Mouse (Mus musculus) c-Kit-positive CD71-positive TER-119-positive erythroid progenitor cells, embryonic 14.5 days (primary cell): ENCODE results near the gene Gm43720.
A peak's percentile ranks its signal among the peaks of the same experiment; 100 is the strongest.

Experiments
- DNase-seq: peaks from one replicate; pipeline ENCODE4 v3.0.0-alpha.2; 2013; ENCODE audit warnings: low spot score

The Gm43720 gene

GRCm38 (mm10) chr5:138279585-138280424 lies at the start of gene Gm43720, which contains the start of the genes Gpc2 and Stag3:
Gm43720 (minus strand) TSS chr5:138279958.
Gpc2 (minus strand) TSS chr5:138280005.
Stag3 (plus strand) TSS chr5:138280240.
- DNase-seq, result peak; percentile 86

GRCm38 (mm10) chr5:138312795-138313194 lies 33.0 kb upstream of the Gm43720 start:
- DNase-seq, result no peak

GRCm38 (mm10) chr5:138299613-138300012 lies 19.9 kb upstream of the Gm43720 start:
- DNase-seq, result no peak

GRCm38 (mm10) chr5:138294158-138294557 lies 14.4 kb upstream of the Gm43720 start:
- no peak for DNase-seq

- no peak for DNase-seq
These were observed 11.9 kb upstream of the Gm43720 start for GRCm38 (mm10) chr5:138291638-138292037.

GRCm38 (mm10) chr5:138287861-138288260 lies 8.1 kb upstream of the Gm43720 start:
- DNase-seq, result peak; percentile 30

- no peak for DNase-seq
These were observed 3.8 kb upstream of the Gm43720 start for GRCm38 (mm10) chr5:138283540-138283939.

GRCm38 (mm10) chr5:138281798-138282197 lies 2.0 kb upstream of the Gm43720 start:
- DNase-seq, result no peak

- no peak for DNase-seq
These were observed 1.1 kb upstream of the Gm43720 start for GRCm38 (mm10) chr5:138280829-138281228.

- DNase-seq, result no peak
These were observed 639 bp upstream of the Gm43720 start for GRCm38 (mm10) chr5:138280425-138280768.

GRCm38 (mm10) chr5:138277994-138278393 lies 1.8 kb downstream of the Gm43720 start:
- DNase-seq, result no peak

- DNase-seq, result no peak
These were observed 4.3 kb downstream of the Gm43720 start for GRCm38 (mm10) chr5:138275216-138276050.

- no peak for DNase-seq
These were observed 5.6 kb downstream of the Gm43720 start for GRCm38 (mm10) chr5:138274186-138274585.

GRCm38 (mm10) chr5:138272409-138272923 lies 7.3 kb downstream of the Gm43720 start, which contains the start of gene Gal3st4:
Gal3st4 (minus strand) TSS chr5:138272840.
- no peak for DNase-seq

GRCm38 (mm10) chr5:138271232-138271631 lies 8.5 kb downstream of the Gm43720 start:
- DNase-seq, result no peak

GRCm38 (mm10) chr5:138268980-138269379 lies 10.8 kb downstream of the Gm43720 start:
- DNase-seq, result no peak

- DNase-seq, result no peak
These were observed 12.6 kb downstream of the Gm43720 start for GRCm38 (mm10) chr5:138267114-138267513.

- DNase-seq, result no peak
These were observed 14.0 kb downstream of the Gm43720 start for GRCm38 (mm10) chr5:138265712-138266111.

- no peak for DNase-seq
These were observed 15.6 kb downstream of the Gm43720 start for GRCm38 (mm10) chr5:138264207-138264578.

- DNase-seq, result peak; percentile 89
These were observed 16.2 kb downstream of the Gm43720 start, which contains the start of gene BC037034 for GRCm38 (mm10) chr5:138263260-138264206. BC037034 (minus strand) TSS chr5:138264033.

- no peak for DNase-seq
These were observed 17.0 kb downstream of the Gm43720 start for GRCm38 (mm10) chr5:138262582-138263240.
